Mouse (Mus musculus): ENCODE measurements around the gene Slc22a14.

GRCm38 (mm10) chr9:119207113-119207512, 158.2 kb downstream of the Slc22a14 start:
- no peak for TF ChIP-seq CTCF (IDR thresholded peaks at IDR 0.05; ENCODE audit: low read depth, low read length)
- TF ChIP-seq POLR2A (IDR thresholded peaks at IDR 0.05; ENCODE audit: extremely low read depth, insufficient read depth, low read length): no peak
